Mouse (Mus musculus) hindbrain, embryonic 16.5 days (tissue): ENCODE measurements around the gene Sobp. TPM values are rescaled to one million over a fixed set of nuclear protein-coding genes. Genes with fewer than 3 reads are reported as not detected.

ENCODE experiments used
- ATAC-seq: fragments of 200-750 bp; cut with Nextera tagmentation; 2 replicates; pipeline ENCODE4 v1.8.0; 2017; ENCODE audit warnings: moderate TSS enrichment, moderate library complexity
- H3K27ac ChIP-seq: fragments of 300-500 bp; sonication (generic); 2 replicates; pipeline ENCODE4 v1.5.1; 2014; ENCODE audit warnings: low read depth, mild to moderate bottlenecking, control low read depth, low read length, moderate library complexity
- H3K27me3 ChIP-seq: fragments of 300-500 bp; sonication (generic); replicated peaks from 2 replicates; pipeline ENCODE4 v1.6.1; 2014; ENCODE audit warnings: low read length; ENCODE audit not compliant: control insufficient read depth, insufficient read depth
- H3K36me3 ChIP-seq: fragments of 300-500 bp; sonication (generic); 2 replicates; pipeline ENCODE4 v1.6.1; 2014; ENCODE audit warnings: mild to moderate bottlenecking, low read length, moderate library complexity, mixed read lengths; ENCODE audit not compliant: control insufficient read depth, insufficient read depth
- H3K4me1 ChIP-seq: fragments of 300-500 bp; sonication (generic); 2 replicates; pipeline ENCODE4 v1.6.1; 2014; ENCODE audit warnings: low read depth, low read length; ENCODE audit not compliant: control insufficient read depth, insufficient read depth
- H3K4me2 ChIP-seq: fragments of 300-500 bp; sonication (generic); 2 replicates; pipeline ENCODE4 v1.6.1; 2014; ENCODE audit warnings: mild to moderate bottlenecking, low read length, control low read depth, moderate library complexity
- H3K4me3 ChIP-seq: fragments of 300-500 bp; sonication (generic); 2 replicates; pipeline ENCODE4 v1.5.1; 2014; ENCODE audit warnings: mild to moderate bottlenecking, low read length, control low read depth, moderate library complexity
- H3K9ac ChIP-seq: fragments of 300-500 bp; sonication (generic); 2 replicates; pipeline ENCODE4 v1.6.1; 2014; ENCODE audit warnings: low read depth, mild to moderate bottlenecking, control low read depth, low read length, moderate library complexity
- H3K9me3 ChIP-seq: fragments of 300-500 bp; sonication (generic); 2 replicates; pipeline ENCODE4 v1.6.1; 2014; ENCODE audit warnings: mild to moderate bottlenecking, low read length, moderate library complexity; ENCODE audit not compliant: control insufficient read depth
- WGBS: fragments of 180-500 bp; shearing (Covaris S2); extraction: QIAGEN DNeasy Blood & Tissue Kit; methylation state at CpG from one replicate; pipeline ENCODE4 v1.1.7; 2014; 5-methylcytosine and 5-hydroxymethylcytosine counted together
- polyA plus RNA-seq: library from polyadenylated mRNA; unstranded; fragments of >200 nt; fragmentation: Nextera tagmentation; extraction: Ambion mirVana; gene quantifications from 2 replicates; pipeline ENCODE4 v1.2.1, GENCODE M21; 2015

Sobp gene
- 9.1 and 10.8 TPM in 2 replicates for polyA plus RNA-seq

- ATAC-seq, result peak; percentile 89
- peak within 1 kb of the TSS; percentile 93 for H3K4me2 ChIP-seq
- H3K9me3 ChIP-seq, result no peaks in the 10 kb centered on the region
- WGBS, result 0% methylated on average over 47 of the region's 91 CpGs
- H3K4me3 ChIP-seq, result peak within 1 kb of the TSS; percentile 96
- H3K9ac ChIP-seq, result peak within 1 kb of the TSS; percentile 95
- peaks cover 25% of the 10 kb centered on the region for H3K4me1 ChIP-seq
- no peaks in the 10 kb centered on the region for H3K36me3 ChIP-seq
- no peaks in the 10 kb centered on the region for H3K27me3 ChIP-seq
- peak within 1 kb of the TSS; percentile 97 for H3K27ac ChIP-seq
Observed at GRCm38 (mm10) chr10:43174326-43175155, at the start of gene Sobp, which contains the start of gene 9030612E09Rik. Sobp (minus strand) TSS chr10:43174530. 9030612E09Rik (plus strand) TSS chr10:43174704.

- 96% methylated on average over 2 of the region's 2 CpGs for WGBS
- H3K4me3 ChIP-seq, result no peak overlapping the region
Observed at GRCm38 (mm10) chr10:43223391-43223790, 49.1 kb upstream of the Sobp start.

GRCm38 (mm10) chr10:43221659-43222058 is 47.3 kb upstream of the Sobp start:
- Histone ChIP-seq H3K4me3 (peak overlapping the region; percentile 64), H3K4me1 (peaks cover 7% of the 10 kb centered on the region), H3K27me3 (no peaks in the 10 kb centered on the region), H3K27ac (peak overlapping the region; percentile 97; the same call in 1 of the 2 replicates), H3K9me3 (no peaks in the 10 kb centered on the region), H3K9ac (peak overlapping the region; percentile 68), H3K4me2 (peak overlapping the region; percentile 97), H3K36me3 (no peaks in the 10 kb centered on the region)
- peak; percentile 59 for ATAC-seq
- whole genome bisulfite sequencing, result under 1% methylated on average over 25 of the region's 25 CpGs

More at GRCm38 (mm10) chr10:43223391-43223790, 49.1 kb upstream of the Sobp start:
- H3K4me1 ChIP-seq, result peaks cover 7% of the 10 kb centered on the region
- no peaks in the 10 kb centered on the region for H3K9me3 ChIP-seq
- ATAC-seq, result no peak
- no peaks in the 10 kb centered on the region for H3K27me3 ChIP-seq
- no peak overlapping the region for H3K9ac ChIP-seq
- H3K4me2 ChIP-seq, result no peak overlapping the region
- H3K27ac ChIP-seq, result no peak overlapping the region
- H3K36me3 ChIP-seq, result no peaks in the 10 kb centered on the region

GRCm38 (mm10) chr10:43220910-43221625 is 46.7 kb upstream of the Sobp start, which contains the start of gene Pdss2:
Pdss2 (plus strand) TSS chr10:43221486.
- WGBS, result under 1% methylated on average over 49 of the region's 50 CpGs

GRCm38 (mm10) chr10:43220479-43220878 is 46.1 kb upstream of the Sobp start:
- peak overlapping the region; percentile 98 for H3K9ac ChIP-seq
- H3K4me1 ChIP-seq, result peaks cover 7% of the 10 kb centered on the region
- no peaks in the 10 kb centered on the region for H3K9me3 ChIP-seq
- ATAC-seq, result 0 out of 2 replicates have a peak, but pooled peaks have one; percentile 29
- peak overlapping the region; percentile 55 for H3K4me2 ChIP-seq
- 22% methylated on average over 7 of the region's 7 CpGs for WGBS
- H3K27ac ChIP-seq, result peak overlapping the region; percentile 97
- H3K4me3 ChIP-seq, result peak overlapping the region; percentile 64
- H3K36me3 ChIP-seq, result no peaks in the 10 kb centered on the region
- no peaks in the 10 kb centered on the region for H3K27me3 ChIP-seq

More at GRCm38 (mm10) chr10:43220910-43221625, 46.7 kb upstream of the Sobp start, which contains the start of gene Pdss2:
- Histone ChIP-seq H3K4me1 (peaks cover 7% of the 10 kb centered on the region), H3K9me3 (no peaks in the 10 kb centered on the region), H3K4me2 (peak within 1 kb of the TSS; percentile 97), H3K27me3 (no peaks in the 10 kb centered on the region), H3K36me3 (no peaks in the 10 kb centered on the region), H3K9ac (peak within 1 kb of the TSS; percentile 98), H3K27ac (peak within 1 kb of the TSS; percentile 97), H3K4me3 (peak within 1 kb of the TSS; percentile 64)
- peak; percentile 98 for ATAC-seq

GRCm38 (mm10) chr10:43217361-43217900 is 43.1 kb upstream of the Sobp start:
- ATAC-seq, result no peak
- 89% methylated on average over 13 of the region's 13 CpGs for WGBS
- no peak overlapping the region for H3K27ac ChIP-seq
- H3K4me3 ChIP-seq, result no peak overlapping the region
- H3K9me3 ChIP-seq, result no peaks in the 10 kb centered on the region
- peaks cover 7% of the 10 kb centered on the region for H3K4me1 ChIP-seq
- no peak overlapping the region for H3K4me2 ChIP-seq
- H3K9ac ChIP-seq, result no peak overlapping the region
- H3K27me3 ChIP-seq, result no peaks in the 10 kb centered on the region
- no peaks in the 10 kb centered on the region for H3K36me3 ChIP-seq

- WGBS, result 33% methylated on average over 6 of the region's 6 CpGs
- no peaks in the 10 kb centered on the region for H3K27me3 ChIP-seq
- H3K4me3 ChIP-seq, result no peak overlapping the region
- H3K4me2 ChIP-seq, result no peak overlapping the region
- H3K27ac ChIP-seq, result no peak overlapping the region
- H3K4me1 ChIP-seq, result no peaks in the 10 kb centered on the region
- H3K9me3 ChIP-seq, result no peaks in the 10 kb centered on the region; the same call in 1 of the 2 replicates
- no peak overlapping the region for H3K9ac ChIP-seq
- ATAC-seq, result no peak
- no peaks in the 10 kb centered on the region for H3K36me3 ChIP-seq
Observed at GRCm38 (mm10) chr10:43211866-43212265, 37.5 kb upstream of the Sobp start.

- H3K9me3 ChIP-seq, result no peaks in the 10 kb centered on the region
- H3K9ac ChIP-seq, result no peak overlapping the region
- 81% methylated on average over 3 of the region's 3 CpGs for WGBS
- no peak overlapping the region for H3K27ac ChIP-seq
- H3K4me2 ChIP-seq, result no peak overlapping the region
- no peaks in the 10 kb centered on the region for H3K36me3 ChIP-seq
- H3K27me3 ChIP-seq, result no peaks in the 10 kb centered on the region
- H3K4me3 ChIP-seq, result no peak overlapping the region
- no peaks in the 10 kb centered on the region for H3K4me1 ChIP-seq
- no peak for ATAC-seq
Observed at GRCm38 (mm10) chr10:43203865-43204264, 29.5 kb upstream of the Sobp start.
